Mouse (Mus musculus): ENCODE data around the gene Nudt22.
A peak's percentile ranks its signal among the peaks of the same experiment; 100 is the strongest.
"Not testable (repeated sequence)": the region's sequence is repeated elsewhere in the genome, so short reads cannot be mapped to it uniquely, and the experiment has no call there.

Nudt22 gene

DNA sequence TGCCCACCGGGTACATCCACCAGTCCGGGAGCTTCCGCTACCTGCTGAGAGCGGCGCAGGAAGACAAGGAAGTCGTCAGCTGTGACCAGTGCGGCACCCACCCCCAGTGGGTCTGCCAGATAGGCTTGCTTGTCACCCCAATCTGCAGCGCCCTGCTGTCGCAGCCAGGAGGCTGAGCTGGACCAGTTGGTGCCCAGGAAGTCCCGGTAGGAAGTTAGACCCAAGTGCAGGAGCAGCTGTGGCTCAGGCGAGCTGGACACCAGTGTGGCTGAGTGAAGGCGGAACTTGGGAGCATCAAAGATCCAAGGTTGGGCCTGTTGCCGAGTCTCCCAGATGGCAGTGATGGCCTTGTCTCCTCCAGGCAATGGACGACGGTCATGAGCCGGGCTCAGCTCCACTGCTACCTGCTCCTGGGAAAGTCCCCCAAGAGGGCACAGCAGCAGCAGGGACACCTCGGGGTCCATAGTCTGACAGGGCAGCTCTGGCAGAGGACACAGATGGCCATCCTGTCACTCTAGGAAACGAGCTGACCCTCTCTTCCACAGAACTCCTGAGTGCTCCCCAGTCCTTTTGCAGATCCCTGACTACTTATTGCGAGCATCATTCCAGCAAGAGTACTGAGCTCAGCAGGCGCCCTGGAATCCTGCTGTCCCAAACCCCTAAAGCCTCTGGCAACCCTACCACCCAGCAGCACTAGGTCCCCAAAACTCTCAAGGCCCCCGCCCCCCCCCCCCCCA is 494 bp downstream of the Nudt22 start:
- DNase-seq (ENCODE audit: low spot score in 2 of 2): no peak

GRCm38 (mm10) chr19:6994489-6994888 is 1.4 kb downstream of the Nudt22 start:
- no peak for DNase-seq (ENCODE audit: low spot score in 2 of 2)

DNA sequence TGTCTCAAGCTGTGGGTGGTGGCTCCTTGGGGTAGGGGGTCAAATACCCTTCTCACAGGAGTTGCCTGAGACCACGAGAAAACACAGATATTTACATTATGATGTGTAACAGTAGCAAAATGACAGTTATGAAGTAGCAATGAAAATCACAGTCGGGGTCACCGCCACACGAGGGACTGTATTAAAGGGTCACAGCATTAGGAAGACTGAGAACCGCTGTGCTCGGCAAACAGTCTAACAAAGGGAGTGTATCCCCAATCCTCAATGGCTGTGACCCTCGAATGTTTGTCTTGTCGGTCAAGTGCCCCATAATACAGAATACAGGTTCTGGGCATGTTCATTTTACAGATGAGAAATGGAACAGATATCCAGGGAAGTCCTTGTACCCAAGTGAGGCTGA is 1.9 kb downstream of the Nudt22 start:
- no peak for DNase-seq (ENCODE audit: low spot score in 2 of 2)

- DNase-seq (ENCODE audit: low spot score in 2 of 2): no peak
These were observed 2.7 kb downstream of the Nudt22 start for GRCm38 (mm10) chr19:6993011-6993770.

- peak; percentile 90 to 94 for DNase-seq (ENCODE audit: low spot score in 2 of 2)
These were observed 3.7 kb downstream of the Nudt22 start, which contains the start of gene Dnajc4 for GRCm38 (mm10) chr19:6992011-6992858. Dnajc4 (minus strand) TSS chr19:6992572.

DNA sequence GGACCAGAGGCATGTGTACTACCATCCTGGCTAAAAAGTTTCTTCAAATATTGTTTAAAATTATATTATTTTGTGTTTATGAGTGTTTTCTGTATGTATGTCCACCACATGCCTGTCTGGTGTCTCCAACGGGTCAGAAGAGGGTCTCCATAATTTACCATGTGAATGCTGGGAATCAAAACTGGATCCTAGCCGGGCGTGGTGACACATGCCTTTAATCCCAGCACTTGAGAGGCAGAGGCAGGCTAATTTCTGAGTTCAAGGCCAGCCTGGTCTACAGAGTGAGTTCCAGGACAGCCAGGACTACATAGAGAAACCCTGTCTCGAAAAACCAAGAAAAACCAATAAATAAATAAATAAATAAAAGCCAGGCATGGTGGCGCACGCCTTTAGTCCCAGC is 4.8 kb downstream of the Nudt22 start:
- not testable (repeated sequence) for DNase-seq (ENCODE audit: low spot score in 2 of 2)

DNA sequence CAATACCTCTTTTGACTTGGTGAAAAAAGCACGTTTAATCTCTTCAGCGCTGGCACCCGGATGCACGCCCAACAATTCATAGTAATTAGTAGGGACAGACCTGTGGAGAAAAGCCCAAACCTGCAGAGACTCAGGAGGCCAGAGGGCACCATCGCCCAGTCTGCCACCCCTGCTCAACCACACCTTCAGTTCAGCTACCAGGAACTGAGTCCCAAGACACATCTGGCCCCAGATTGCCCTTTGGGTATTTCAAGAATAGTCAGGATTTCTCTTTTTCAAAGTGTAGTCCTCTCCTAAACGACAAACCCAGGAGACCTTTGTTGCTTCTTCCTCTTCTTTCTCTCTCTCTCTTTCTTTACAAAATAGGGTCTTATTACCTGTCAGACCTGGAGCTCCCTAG is 5.2 kb downstream of the Nudt22 start:
- no peak for DNase-seq (ENCODE audit: low spot score in 2 of 2)

DNA sequence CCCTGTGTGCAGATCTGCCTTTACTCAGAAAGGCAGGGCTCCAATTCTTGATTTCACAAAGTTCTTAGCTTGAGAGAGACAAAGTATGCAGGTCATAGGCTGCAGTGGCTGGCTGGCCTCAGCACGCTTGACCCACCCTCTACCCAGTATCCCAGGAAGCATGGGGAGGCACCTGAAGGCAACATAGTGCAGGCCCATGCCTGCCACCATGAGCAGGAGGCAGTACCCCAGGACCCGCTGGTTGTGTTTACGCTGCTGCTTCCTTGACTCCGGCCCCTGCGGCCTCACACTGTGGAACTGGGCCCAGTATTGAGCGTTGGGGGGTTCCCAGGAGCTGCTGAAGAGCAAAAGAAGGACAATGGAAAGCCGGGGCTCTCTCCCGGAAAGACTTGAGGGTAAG is 6.7 kb downstream of the Nudt22 start:
- no peak for DNase-seq (ENCODE audit: low spot score in 2 of 2)

- DNase-seq (ENCODE audit: low spot score in 2 of 2): no peak
These were observed 8.0 kb downstream of the Nudt22 start for GRCm38 (mm10) chr19:6987904-6988285.

DNA sequence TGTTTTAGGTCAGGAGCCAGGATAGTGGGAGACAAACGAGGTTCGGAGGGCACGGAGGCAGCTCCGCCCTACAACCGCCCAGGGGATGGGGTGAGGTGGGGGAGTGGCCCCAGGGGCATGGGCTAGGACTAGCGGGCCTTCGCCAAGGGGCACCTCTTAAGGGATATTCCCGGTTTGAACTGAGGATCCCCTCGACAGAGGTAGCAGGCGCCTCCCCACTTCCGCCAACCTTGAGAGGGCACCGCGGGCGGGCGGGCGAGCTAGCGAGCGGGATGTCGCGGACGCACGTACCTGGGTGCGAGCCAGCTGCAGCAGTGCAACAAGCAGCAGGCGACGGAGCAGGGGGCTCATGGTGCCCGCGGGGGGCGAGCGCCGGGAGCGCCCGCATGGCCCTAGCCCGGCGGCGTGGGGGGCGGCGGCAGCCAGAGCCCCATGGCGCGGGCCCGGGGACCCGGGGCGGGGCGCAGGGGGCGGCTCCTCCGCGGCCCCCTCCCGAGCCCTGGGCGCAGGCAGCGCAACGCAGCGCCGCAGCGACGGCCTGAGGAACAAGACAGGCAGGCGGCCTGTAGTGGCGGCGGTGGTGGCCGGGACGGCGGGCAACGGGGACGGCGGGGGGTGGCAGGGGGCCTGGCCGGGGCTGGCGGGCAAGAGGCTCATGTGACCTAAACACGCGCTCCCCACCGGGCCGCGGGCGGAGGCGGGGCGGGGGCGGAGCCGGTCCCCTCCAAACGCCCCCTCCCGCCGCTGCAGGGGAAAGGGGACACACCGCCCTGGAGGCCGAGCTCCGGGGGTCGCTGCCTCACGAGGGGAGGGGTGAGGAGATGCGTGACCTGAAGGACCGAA is 8.6 kb downstream of the Nudt22 start, which contains the start of gene Vegfb:
Gene Vegfb (minus strand): TSS at position 591 of the 843 bp plus-strand sequence.
- DNase-seq (ENCODE audit: low spot score in 2 of 2): peak in 1 of 2 experiments; percentile 48

- no peak for DNase-seq (ENCODE audit: low spot score in 2 of 2)
These were observed 9.8 kb downstream of the Nudt22 start for GRCm38 (mm10) chr19:6985951-6986708.

DNA sequence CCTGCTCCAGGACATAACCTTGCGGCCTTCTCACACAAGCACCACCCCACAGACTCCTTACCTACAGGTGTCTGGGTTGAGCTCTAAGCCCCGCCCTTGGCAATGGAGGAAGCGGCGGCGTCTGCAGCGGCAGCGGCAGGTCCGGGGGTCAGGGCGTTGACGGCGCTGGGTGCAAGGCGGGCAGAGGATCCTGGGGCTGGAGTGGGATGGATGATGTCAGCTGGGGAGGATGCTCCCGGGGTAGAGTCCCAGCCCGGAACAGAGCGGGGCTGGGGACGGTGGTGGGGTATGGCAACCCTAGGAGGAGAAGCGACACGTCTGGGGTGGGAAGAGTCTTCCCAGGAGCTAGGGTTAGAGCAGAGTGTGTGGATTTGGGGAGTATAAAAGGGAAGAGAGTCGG is 10.6 kb downstream of the Nudt22 start:
- DNase-seq (ENCODE audit: low spot score in 2 of 2): no peak

DNA sequence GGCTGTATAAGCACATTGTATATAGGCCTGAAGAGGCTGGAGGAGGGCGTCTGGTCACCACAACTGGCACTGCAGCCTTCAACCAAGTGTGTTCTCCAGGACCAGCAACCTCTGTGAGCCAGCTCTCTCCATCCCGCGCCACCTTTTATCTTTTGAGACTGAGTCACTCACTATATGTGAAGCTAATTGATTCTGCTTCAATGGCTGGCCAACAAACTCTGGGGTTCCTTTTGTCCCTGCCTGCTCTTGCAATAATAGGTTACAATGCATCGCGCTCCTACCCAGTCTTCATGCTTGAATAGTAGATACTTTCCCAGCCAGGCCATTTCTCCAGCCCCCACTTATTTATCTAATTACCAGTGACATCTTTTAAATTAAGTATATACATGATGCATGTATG is 12.3 kb downstream of the Nudt22 start:
- no peak for DNase-seq (ENCODE audit: low spot score in 2 of 2)

DNA sequence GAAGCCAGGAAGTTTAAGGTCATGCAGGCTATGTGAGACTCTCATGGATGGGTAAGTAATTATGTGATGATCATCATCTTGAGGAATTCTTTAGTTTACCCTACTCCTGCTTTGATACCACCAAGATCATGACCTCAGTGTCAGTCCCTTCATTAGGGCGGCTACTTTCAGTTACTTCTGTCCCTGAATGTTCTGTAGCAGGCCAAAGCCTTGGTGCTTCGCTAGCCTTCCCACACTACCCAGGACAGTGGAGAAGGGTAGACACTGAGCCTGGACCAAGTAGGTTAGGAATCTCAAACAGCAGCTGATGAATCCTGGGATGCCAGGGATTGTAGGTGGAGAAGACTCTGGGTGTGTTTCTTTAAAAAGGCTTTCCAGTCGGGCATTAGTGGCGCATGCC is 14.5 kb downstream of the Nudt22 start:
- no peak for DNase-seq (ENCODE audit: low spot score in 2 of 2)

GRCm38 (mm10) chr19:6980381-6981093 is 15.4 kb downstream of the Nudt22 start, which contains the start of gene Fkbp2:
Fkbp2 (minus strand) TSS chr19:6980501.
- peak; percentile 94 to 98 for DNase-seq (ENCODE audit: low spot score in 2 of 2)

GRCm38 (mm10) chr19:6979486-6980380 is 16.2 kb downstream of the Nudt22 start:
- DNase-seq (ENCODE audit: low spot score in 2 of 2): peak; percentile 99

GRCm38 (mm10) chr19:6979001-6979479 is 16.9 kb downstream of the Nudt22 start:
- DNase-seq (ENCODE audit: low spot score in 2 of 2): no peak

DNA sequence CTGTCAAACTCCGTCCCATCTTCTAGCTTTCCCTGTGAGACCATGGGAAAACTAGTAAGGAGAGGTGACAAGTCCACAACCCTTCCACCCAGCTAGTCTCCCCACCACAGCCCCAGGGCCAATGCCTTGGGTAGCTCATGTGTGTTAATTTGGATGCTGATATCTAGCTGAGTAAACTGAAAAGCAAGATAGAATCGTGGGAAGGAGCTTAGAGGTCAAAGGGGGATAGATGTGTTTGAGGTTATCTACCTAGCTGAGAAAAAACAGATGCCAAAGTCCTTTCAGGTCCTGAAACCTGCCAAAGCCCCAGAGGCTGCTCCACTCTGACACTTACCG is 17.3 kb downstream of the Nudt22 start:
- no peak for DNase-seq (ENCODE audit: low spot score in 2 of 2)

Data from spleen, postnatal 14 days (tissue).